Mouse (Mus musculus) liver, postnatal 0 days (tissue): ENCODE data around the gene Usp2.

Experiments used
- CTCF ChIP-seq: sonication (generic); IDR thresholded peaks from 2 replicates; pipeline ENCODE4 v1.5.1; 2016; ENCODE audit warnings: antibody characterized with exemption, low read depth
- EP300 ChIP-seq: IDR thresholded peaks from 2 replicates; pipeline ENCODE4 v1.6.1; 2016; ENCODE audit warnings: antibody characterized with exemption, low read depth, mild to moderate bottlenecking

- no peak for TF ChIP-seq CTCF
- peak; percentile 46; the same call in 1 of the 2 replicates for TF ChIP-seq EP300
These were observed 12.3 kb downstream of the Usp2 start for GRCm38 (mm10) chr9:44078955-44079756.
